Mouse (Mus musculus) heart, embryonic 10.5 days (tissue): Measurements from ENCODE around the gene Col16a1. TPM values are rescaled to one million over a fixed set of nuclear protein-coding genes. Genes with fewer than 3 reads are reported as not detected.
A peak's percentile ranks its signal among the peaks of the same experiment; 100 is the strongest.

ENCODE experiments used
- DNase-seq: peaks from one replicate; pipeline ENCODE4 v3.0.0-alpha.2; 2017; ENCODE audit warnings: low spot score
- H3K27ac ChIP-seq: fragments of 300-500 bp; sonication (generic); 2 replicates; pipeline ENCODE4 v1.5.1; 2016; ENCODE audit warnings: mild to moderate bottlenecking
- H3K27me3 ChIP-seq: fragments of 300-500 bp; sonication (generic); 2 replicates; pipeline ENCODE4 v1.6.1; 2016; ENCODE audit warnings: mild to moderate bottlenecking; ENCODE audit not compliant: poor library complexity, insufficient read depth, severe bottlenecking
- H3K36me3 ChIP-seq: fragments of 300-500 bp; sonication (generic); 2 replicates; pipeline ENCODE4 v1.6.1; 2016; ENCODE audit warnings: mild to moderate bottlenecking, moderate library complexity
- H3K4me1 ChIP-seq: fragments of 300-500 bp; sonication (generic); 2 replicates; pipeline ENCODE4 v1.6.1; 2016; ENCODE audit warnings: mild to moderate bottlenecking
- H3K4me3 ChIP-seq: fragments of 300-500 bp; sonication (generic); 2 replicates; pipeline ENCODE4 v1.5.1; 2016; ENCODE audit warnings: mild to moderate bottlenecking, moderate library complexity
- H3K9me3 ChIP-seq: fragments of 300-500 bp; sonication (generic); 2 replicates; pipeline ENCODE4 v1.6.1; 2016; ENCODE audit warnings: mild to moderate bottlenecking, moderate library complexity
- WGBS: fragments of 180-500 bp; shearing (Covaris S2); methylation state at CpG from one replicate; pipeline ENCODE4 v1.1.7; 2016; 5-methylcytosine and 5-hydroxymethylcytosine counted together
- polyA plus RNA-seq: library from polyadenylated mRNA; unstranded; fragments of >200 nt; fragmentation: Nextera tagmentation; extraction: Ambion mirVana; gene quantifications from 2 replicates; pipeline ENCODE4 v1.2.1, GENCODE M21; 2016

The Col16a1 gene
- polyA plus RNA-seq, 1 experiment from 2014 or later, result 11.0 TPM

DNA sequence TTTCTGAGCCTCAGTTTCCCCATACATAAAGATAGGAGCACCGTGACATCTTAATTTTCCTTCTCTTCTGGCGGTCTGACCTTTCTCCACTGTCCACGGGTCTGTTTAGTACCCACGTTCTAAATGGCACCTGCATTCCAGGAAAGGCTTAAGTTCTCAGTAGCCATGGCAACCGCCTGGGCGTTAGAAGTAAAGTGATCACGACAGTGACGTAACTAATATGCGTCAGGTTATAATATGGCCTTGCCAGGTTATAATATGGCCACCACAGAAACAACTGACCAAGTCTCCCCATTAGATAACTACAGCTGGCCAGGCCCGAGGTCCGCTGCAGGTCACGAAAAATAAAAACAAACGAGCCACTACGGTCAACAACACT is 59.4 kb downstream of the Col16a1 start:
- Histone ChIP-seq H3K36me3 (no peaks in the 10 kb centered on the region), H3K4me3 (peak overlapping the region; percentile 89), H3K9me3 (no peaks in the 10 kb centered on the region; the same call in 1 of the 2 replicates), H3K4me1 (peaks cover 24% of the 10 kb centered on the region), H3K27me3 (no peaks in the 10 kb centered on the region), H3K27ac (peak overlapping the region; percentile 93)
- no peak for DNase-seq
- 11% methylated on average over 14 of the region's 14 CpGs for WGBS

- WGBS, result 2% methylated on average over 39 of the region's 39 CpGs
These were observed 59.9 kb downstream of the Col16a1 start for GRCm38 (mm10) chr4:130107444-130108131.

DNA sequence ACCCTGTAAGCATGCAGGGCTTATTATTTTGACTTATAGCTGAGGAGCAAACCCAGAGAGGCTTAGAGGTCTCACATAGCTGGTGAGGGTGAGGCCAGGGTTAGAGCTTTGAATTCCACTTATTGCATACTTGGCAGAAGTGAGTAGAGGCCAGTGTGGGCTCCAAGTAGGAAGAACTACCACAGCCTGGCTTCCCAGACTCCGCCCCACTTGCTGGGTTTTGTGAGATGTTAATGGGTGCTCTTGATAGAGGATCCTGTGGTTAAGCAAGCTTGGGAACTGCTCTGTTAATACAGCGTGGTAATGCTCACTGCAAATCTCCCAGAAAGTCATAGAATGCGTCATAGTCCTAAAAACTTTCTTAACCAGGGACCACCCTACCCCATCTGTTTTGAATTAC is 61.3 kb downstream of the Col16a1 start:
- 80% methylated on average over 3 of the region's 3 CpGs for WGBS
- H3K27ac ChIP-seq, result no peak overlapping the region
- peaks cover 18% of the 10 kb centered on the region for H3K4me1 ChIP-seq
- H3K27me3 ChIP-seq, result no peaks in the 10 kb centered on the region
- 0 out of 2 replicates have a peak overlapping the region, but pooled peaks have one; percentile 8 for H3K4me3 ChIP-seq
- H3K36me3 ChIP-seq, result peaks cover 7% of the 10 kb centered on the region; the same call in 1 of the 2 replicates
- no peaks in the 10 kb centered on the region for H3K9me3 ChIP-seq
- no peak for DNase-seq

More at GRCm38 (mm10) chr4:130107444-130108131, 59.9 kb downstream of the Col16a1 start:
- H3K4me1 ChIP-seq, result peaks cover 19% of the 10 kb centered on the region
- DNase-seq, result peak; percentile 100
- peak overlapping the region; percentile 93 for H3K27ac ChIP-seq
- peak overlapping the region; percentile 89 for H3K4me3 ChIP-seq
- H3K27me3 ChIP-seq, result no peaks in the 10 kb centered on the region
- H3K36me3 ChIP-seq, result no peaks in the 10 kb centered on the region
- H3K9me3 ChIP-seq, result no peaks in the 10 kb centered on the region; the same call in 1 of the 2 replicates

DNA sequence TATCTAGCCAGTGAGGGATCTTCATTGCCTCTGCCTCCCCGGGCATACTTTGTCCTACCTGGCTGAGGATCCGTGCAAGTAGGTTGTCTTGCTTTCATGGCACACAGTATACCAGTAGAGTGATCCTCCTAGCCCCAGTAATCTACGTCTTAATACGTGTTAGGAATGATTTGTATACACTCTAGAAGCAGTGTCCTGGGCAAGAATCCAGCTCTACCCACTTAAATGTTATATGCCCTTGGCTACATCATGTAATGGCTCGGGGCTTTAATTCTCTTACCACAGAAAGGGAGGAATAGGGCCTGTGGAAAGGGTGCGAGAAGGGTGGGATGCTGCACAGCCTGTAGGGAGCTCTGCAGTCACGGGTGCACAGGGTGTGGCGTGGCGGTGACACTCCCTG is 62.0 kb downstream of the Col16a1 start:
- DNase-seq, result no peak
- no peak overlapping the region for H3K27ac ChIP-seq
- H3K4me3 ChIP-seq, result no peak overlapping the region
- WGBS, result 91% methylated on average over 9 of the region's 9 CpGs
- H3K36me3 ChIP-seq, result peaks cover 7% of the 10 kb centered on the region; the same call in 1 of the 2 replicates
- H3K4me1 ChIP-seq, result peaks cover 18% of the 10 kb centered on the region
- H3K9me3 ChIP-seq, result no peaks in the 10 kb centered on the region
- H3K27me3 ChIP-seq, result no peaks in the 10 kb centered on the region

DNA sequence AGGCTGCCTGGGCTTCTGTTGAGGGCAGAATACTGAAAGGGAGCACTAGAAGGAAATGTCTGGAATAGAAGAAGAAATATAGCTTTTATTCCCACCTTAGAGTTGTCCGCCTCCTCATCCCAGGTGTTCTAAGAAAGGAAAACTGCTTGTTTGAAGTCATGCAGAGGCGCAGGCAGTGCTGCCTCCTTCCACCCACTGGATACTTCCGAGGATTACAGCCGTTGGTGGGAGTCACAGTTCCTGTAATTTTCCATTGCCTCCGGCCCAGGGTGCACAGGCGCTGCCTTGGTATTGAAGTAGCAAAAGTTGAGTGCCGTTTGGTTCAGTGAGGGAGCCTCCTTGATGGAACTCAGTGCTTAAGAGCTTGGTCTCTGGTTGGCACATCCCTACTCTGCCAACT is 62.5 kb downstream of the Col16a1 start:
- 87% methylated on average over 7 of the region's 7 CpGs for WGBS
- peaks cover 18% of the 10 kb centered on the region for H3K4me1 ChIP-seq
- no peak overlapping the region for H3K4me3 ChIP-seq
- peaks cover 9% of the 10 kb centered on the region; the same call in 1 of the 2 replicates for H3K36me3 ChIP-seq
- H3K27me3 ChIP-seq, result no peaks in the 10 kb centered on the region
- no peaks in the 10 kb centered on the region for H3K9me3 ChIP-seq
- H3K27ac ChIP-seq, result no peak overlapping the region
- no peak for DNase-seq

- WGBS, result 87% methylated on average over 7 of the region's 7 CpGs
- Histone ChIP-seq H3K27me3 (no peaks in the 10 kb centered on the region), H3K36me3 (peaks cover 13% of the 10 kb centered on the region; the same call in 1 of the 2 replicates)
These were observed 64.7 kb downstream of the Col16a1 start for GRCm38 (mm10) chr4:130112299-130112698.

GRCm38 (mm10) chr4:130112732-130113131 is 65.1 kb downstream of the Col16a1 start:
- no peak for DNase-seq
- 95% methylated on average over 1 of the region's 1 CpGs for WGBS
- no peaks in the 10 kb centered on the region for H3K9me3 ChIP-seq
- H3K4me1 ChIP-seq, result peaks cover 13% of the 10 kb centered on the region
- H3K4me3 ChIP-seq, result no peak overlapping the region
- H3K27ac ChIP-seq, result no peak overlapping the region
- H3K36me3 ChIP-seq, result peaks cover 15% of the 10 kb centered on the region
- H3K27me3 ChIP-seq, result no peaks in the 10 kb centered on the region

More at GRCm38 (mm10) chr4:130112299-130112698, 64.7 kb downstream of the Col16a1 start:
- H3K27ac ChIP-seq, result no peak overlapping the region
- H3K9me3 ChIP-seq, result no peaks in the 10 kb centered on the region
- no peak for DNase-seq
- H3K4me3 ChIP-seq, result no peak overlapping the region
- peaks cover 13% of the 10 kb centered on the region for H3K4me1 ChIP-seq

- H3K4me3 ChIP-seq, result no peak overlapping the region
- H3K27me3 ChIP-seq, result no peaks in the 10 kb centered on the region
- no peak for DNase-seq
- WGBS, result 52% methylated on average over 4 of the region's 4 CpGs
- no peak overlapping the region for H3K27ac ChIP-seq
- peaks cover 51% of the 10 kb centered on the region for H3K36me3 ChIP-seq
- H3K4me1 ChIP-seq, result peaks cover 21% of the 10 kb centered on the region
- H3K9me3 ChIP-seq, result no peaks in the 10 kb centered on the region
These were observed 73.1 kb downstream of the Col16a1 start for GRCm38 (mm10) chr4:130120752-130121151.

DNA sequence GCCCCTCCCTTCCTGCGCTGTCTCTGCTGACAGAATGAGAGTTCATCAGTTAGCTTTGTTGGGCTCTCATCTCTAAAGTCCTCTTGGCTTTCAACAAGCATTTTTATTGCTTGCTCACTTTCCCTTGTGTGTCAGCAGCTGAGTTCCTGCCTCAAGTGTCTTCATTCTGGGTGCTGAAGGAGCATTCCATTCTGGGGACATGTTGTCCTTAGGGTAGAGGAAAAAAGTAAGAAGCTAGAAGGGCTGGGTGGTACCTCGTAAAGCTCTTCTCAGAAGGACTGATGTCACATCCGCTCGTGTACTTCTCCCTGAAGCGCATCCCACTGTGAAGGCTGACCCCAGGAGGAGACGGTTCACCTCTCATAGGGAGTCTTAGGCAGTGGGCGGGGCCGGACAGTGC is 73.9 kb downstream of the Col16a1 start:
- no peaks in the 10 kb centered on the region for H3K27me3 ChIP-seq
- peaks cover 21% of the 10 kb centered on the region for H3K4me1 ChIP-seq
- H3K36me3 ChIP-seq, result peaks cover 59% of the 10 kb centered on the region
- WGBS, result 67% methylated on average over 8 of the region's 8 CpGs
- no peak overlapping the region for H3K4me3 ChIP-seq
- no peak overlapping the region for H3K27ac ChIP-seq
- no peaks in the 10 kb centered on the region for H3K9me3 ChIP-seq
- no peak for DNase-seq

DNA sequence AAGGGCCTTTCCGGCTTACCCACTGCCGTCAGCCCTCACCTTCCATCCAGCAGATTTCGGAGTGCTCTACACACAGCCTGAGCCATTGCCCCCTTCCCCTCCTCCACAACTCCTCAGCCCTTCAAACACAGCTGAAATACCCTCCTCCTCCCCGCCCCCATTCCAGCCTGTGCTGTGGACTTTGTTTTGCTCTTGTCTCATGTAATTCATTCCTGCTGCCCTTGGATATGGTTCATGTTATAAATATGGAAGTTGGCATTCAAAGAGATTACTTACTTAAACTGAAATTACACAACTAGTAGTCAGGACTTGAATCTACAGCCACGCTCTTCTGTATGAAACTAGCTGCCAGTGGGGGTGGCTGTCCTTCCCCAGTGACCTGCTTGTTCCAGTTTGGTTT is 75.4 kb downstream of the Col16a1 start:
- peaks cover 69% of the 10 kb centered on the region for H3K36me3 ChIP-seq
- no peak for DNase-seq
- no peak overlapping the region for H3K27ac ChIP-seq
- 87% methylated on average over 5 of the region's 5 CpGs for WGBS
- no peaks in the 10 kb centered on the region for H3K27me3 ChIP-seq
- H3K4me3 ChIP-seq, result no peak overlapping the region
- H3K4me1 ChIP-seq, result peaks cover 21% of the 10 kb centered on the region
- no peaks in the 10 kb centered on the region for H3K9me3 ChIP-seq

GRCm38 (mm10) chr4:130124110-130124509 is 76.5 kb downstream of the Col16a1 start:
- Histone ChIP-seq H3K27me3 (no peaks in the 10 kb centered on the region), H3K27ac (no peak overlapping the region), H3K9me3 (no peaks in the 10 kb centered on the region), H3K4me3 (no peak overlapping the region), H3K4me1 (peaks cover 32% of the 10 kb centered on the region), H3K36me3 (peaks cover 71% of the 10 kb centered on the region)
- WGBS, result 92% methylated on average over 4 of the region's 4 CpGs
- no peak for DNase-seq

GRCm38 (mm10) chr4:130125164-130125563 is 77.5 kb downstream of the Col16a1 start:
- WGBS, result 90% methylated on average over 6 of the region's 6 CpGs
- H3K36me3 ChIP-seq, result peaks cover 71% of the 10 kb centered on the region
- H3K27ac ChIP-seq, result no peak overlapping the region

DNA sequence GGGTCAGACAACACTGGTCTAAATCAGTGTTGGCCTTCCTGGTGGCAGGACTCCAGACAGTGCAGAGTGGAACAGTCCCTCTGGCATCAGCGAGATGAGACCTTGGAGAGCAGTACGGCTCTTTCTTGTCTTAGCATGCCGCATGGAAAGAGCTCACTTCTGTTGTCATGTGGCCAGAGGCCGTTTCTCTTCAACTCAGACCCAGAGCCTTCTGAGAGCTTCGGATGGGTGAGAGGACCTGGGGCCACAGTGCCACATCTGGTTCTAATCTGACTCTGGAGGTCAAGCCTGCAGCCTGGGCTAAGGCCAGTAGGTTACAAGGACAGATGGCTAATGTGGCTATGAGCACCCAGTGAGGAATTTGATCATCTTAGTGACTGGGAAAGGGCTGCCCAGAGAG is 78.3 kb downstream of the Col16a1 start:
- Histone ChIP-seq H3K4me3 (no peak overlapping the region), H3K4me1 (peaks cover 43% of the 10 kb centered on the region), H3K36me3 (peaks cover 71% of the 10 kb centered on the region), H3K9me3 (no peaks in the 10 kb centered on the region), H3K27me3 (peaks cover under 1% of the 10 kb centered on the region; the same call in 1 of the 2 replicates), H3K27ac (no peak overlapping the region)
- WGBS, result 78% methylated on average over 5 of the region's 5 CpGs
- no peak for DNase-seq

More at GRCm38 (mm10) chr4:130125164-130125563, 77.5 kb downstream of the Col16a1 start:
- Histone ChIP-seq H3K27me3 (no peaks in the 10 kb centered on the region; the same call in 1 of the 2 replicates), H3K4me3 (no peak overlapping the region), H3K4me1 (peaks cover 42% of the 10 kb centered on the region), H3K9me3 (no peaks in the 10 kb centered on the region)
- DNase-seq, result no peak
